Mouse (Mus musculus) layer of hippocampus, adult 2 months (tissue): Measurements from ENCODE around the gene Dvl2. TPM values are rescaled to one million over a fixed set of nuclear protein-coding genes. Genes with fewer than 3 reads are reported as not detected.

Experiments
- DNase-seq, 2 experiments: peaks; one replicate each; pipeline ENCODE4 v3.0.0; 2022; ENCODE audit warnings: low spot score in 2 of 2
- H3K27ac ChIP-seq: fragments of 200-600 bp; 2 replicates; pipeline ENCODE4 v1.8.1; 2022
- H3K4me3 ChIP-seq: fragments of 200-600 bp; 2 replicates; pipeline ENCODE4 v1.8.1; 2022; ENCODE audit warnings: mild to moderate bottlenecking
- CTCF ChIP-seq: fragments of 200-600 bp; conservative IDR thresholded peaks from 2 replicates; pipeline ENCODE4 v1.8.1; 2022; ENCODE audit warnings: antibody characterized with exemption, mild to moderate bottlenecking, moderate library complexity
- total RNA-seq, 2 experiments: library from RNA; stranded (reverse); gene quantifications; 2 replicates each; pipeline ENCODE4 v1.2.3; 2021

Gene Dvl2
- total RNA-seq, 2 experiments from 2014 or later = 40.6 to 45.3 TPM

DNA sequence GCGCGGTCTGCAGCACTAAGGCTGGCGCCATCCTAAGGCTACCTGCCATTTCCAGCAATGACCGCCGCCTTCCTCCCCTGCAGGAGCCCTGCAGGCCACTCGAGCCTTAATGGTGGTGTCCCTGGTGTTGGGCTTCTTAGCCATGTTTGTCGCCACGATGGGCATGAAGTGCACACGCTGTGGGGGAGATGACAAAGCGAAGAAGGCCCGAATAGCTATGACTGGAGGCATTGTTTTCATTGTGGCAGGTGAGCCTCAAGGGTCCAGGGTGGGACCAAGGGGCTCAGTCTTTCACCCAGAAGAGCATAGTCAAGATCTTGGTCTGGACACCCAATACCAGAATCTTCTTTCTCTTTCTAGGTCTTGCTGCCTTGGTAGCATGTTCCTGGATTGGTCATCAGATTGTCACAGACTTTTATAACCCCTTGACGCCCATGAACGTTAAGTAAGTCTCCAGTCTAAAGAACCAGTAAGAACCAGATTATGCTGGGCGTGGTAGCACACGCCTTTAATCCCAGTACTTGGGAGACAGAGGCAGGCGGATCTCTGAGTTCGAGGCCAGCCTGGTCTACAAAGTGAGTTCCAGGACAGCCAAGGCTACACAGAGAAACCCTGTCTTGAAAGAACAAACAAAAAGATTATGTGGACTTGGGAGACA is 33.4 kb upstream of the Dvl2 start:
- Histone ChIP-seq H3K4me3 (peak overlapping the region; percentile 7; the same call in 1 of the 2 replicates), H3K27ac (no peak overlapping the region)
- DNase-seq = no peak
- no peak for TF ChIP-seq CTCF

GRCm38 (mm10) chr11:69968793-69969192 is 31.6 kb upstream of the Dvl2 start:
- no peak for DNase-seq
- Histone ChIP-seq H3K4me3 (no peak overlapping the region), H3K27ac (no peak overlapping the region)
- TF ChIP-seq CTCF = no peak

DNA sequence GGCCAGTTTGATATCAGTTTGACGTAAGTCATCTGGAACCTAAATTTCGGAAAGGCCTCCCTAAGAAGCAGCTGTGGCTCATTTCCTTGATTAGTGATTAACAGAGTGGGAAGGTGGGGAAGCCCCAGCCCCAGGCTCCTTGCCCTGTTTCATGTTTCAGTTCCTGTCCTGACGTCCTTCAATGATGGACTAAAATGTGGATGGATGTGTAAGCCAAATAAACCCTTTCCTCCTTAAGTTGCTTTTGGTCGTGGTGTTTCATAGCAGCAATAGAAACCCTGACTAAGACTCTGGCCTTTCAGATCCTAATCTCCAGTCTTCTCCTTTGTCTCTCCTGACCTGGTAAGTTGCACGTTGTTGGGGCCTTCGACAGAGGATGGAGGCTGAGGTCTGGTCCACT is 30.2 kb upstream of the Dvl2 start:
- DNase-seq = no peak
- Histone ChIP-seq H3K27ac (no peak overlapping the region), H3K4me3 (no peak overlapping the region)
- TF ChIP-seq CTCF = no peak

DNA sequence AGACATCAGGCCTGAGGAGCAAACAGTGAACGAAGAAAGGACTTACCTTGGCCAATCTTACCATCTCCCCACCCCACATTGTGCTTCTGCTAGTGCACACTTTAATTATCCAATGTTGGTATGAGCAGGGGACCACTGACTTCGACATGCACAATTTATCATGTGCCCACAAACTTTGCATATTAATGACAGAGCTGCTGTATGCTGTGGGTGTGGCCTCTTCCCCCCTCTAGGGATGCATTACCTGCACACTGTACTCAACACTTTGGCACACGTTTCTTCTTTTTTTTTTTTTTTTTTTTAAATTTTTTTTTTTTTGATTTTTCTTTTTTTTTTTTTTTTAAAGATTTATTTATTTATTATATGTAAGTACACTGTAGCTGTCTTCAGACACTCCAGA is 29.6 kb upstream of the Dvl2 start:
- Histone ChIP-seq H3K27ac (no peak overlapping the region), H3K4me3 (no peak overlapping the region)
- no peak for DNase-seq
- TF ChIP-seq CTCF = no peak

- no peak for TF ChIP-seq CTCF
- no peak overlapping the region for H3K27ac ChIP-seq
- no peak for DNase-seq
- no peak overlapping the region for H3K4me3 ChIP-seq
Observed at GRCm38 (mm10) chr11:69974907-69975306, 25.5 kb upstream of the Dvl2 start.

- no peak for DNase-seq
- no peak overlapping the region for H3K27ac ChIP-seq
- TF ChIP-seq CTCF = no peak
- H3K4me3 ChIP-seq = no peak overlapping the region
Observed at GRCm38 (mm10) chr11:69976271-69976670, 24.1 kb upstream of the Dvl2 start.

DNA sequence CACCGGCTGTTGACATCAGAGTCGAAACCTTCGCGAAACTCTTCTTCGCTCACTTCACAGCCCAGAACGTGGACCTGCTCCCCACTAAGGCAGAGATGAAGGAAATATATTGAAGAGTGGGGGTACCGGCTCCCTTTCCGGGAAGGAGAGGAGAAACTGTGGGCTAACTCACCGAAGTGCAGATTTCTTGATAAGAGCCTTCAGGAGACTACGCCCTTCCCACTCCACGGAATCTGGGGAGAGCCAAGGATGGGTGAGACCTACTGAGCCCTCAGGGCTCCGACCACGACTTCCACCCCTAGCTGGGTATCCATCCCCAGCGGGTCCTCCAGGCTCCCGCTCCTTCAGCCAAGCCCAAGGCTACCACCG is 20.6 kb upstream of the Dvl2 start:
- TF ChIP-seq CTCF = no peak
- Histone ChIP-seq H3K4me3 (peak overlapping the region; percentile 98), H3K27ac (peak overlapping the region; percentile 100)
- DNase-seq = no peak

DNA sequence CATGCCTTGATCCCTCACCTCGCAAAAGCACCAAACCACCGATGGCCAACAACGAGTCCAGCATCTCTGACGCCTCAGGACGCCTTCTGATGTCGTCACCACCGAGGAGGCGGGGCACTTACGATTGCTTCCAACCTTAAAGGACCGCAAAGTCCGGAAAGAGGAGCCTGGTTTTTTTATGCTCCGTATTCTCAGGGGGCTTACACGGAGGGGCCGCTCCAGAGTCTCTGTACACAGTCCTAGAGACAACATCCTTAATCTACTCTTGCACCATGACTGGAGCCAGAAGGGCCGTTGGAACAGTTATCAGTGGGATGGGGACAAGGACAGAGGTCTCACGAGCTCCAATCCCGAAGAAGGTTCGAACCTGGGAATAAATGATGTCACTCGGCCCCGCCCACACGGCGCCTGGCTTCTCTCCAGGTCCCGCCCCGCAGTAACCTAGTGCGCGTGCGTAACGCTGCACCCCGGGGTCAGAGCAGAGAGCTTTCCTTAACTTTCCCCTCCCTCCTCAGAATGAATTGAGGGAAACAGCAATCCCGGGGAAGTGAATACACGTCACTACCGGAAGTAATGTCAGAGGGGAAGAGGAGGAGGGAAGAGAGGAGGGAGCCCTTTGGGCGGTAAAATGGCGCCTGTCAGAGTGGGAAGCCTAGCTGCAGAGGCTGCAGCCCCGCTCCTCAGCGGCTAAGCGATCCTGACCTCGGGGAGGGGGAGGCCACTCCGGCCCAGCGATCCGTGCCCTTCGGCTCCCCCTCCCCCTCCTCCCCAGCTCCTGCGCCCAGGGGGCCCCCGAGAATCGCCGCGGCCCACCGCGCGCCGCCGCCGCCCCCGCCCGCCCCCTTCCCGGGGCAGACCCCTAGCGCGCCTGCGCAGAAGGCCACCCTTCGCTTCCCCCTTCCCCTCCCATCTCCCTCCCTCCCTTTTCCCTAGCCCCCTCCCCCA is 19.9 kb upstream of the Dvl2 start:
- H3K27ac ChIP-seq = peak overlapping the region; percentile 100
- TF ChIP-seq CTCF = no peak
- DNase-seq = peak; percentile 98 to 99
- H3K4me3 ChIP-seq = peak overlapping the region; percentile 98

DNA sequence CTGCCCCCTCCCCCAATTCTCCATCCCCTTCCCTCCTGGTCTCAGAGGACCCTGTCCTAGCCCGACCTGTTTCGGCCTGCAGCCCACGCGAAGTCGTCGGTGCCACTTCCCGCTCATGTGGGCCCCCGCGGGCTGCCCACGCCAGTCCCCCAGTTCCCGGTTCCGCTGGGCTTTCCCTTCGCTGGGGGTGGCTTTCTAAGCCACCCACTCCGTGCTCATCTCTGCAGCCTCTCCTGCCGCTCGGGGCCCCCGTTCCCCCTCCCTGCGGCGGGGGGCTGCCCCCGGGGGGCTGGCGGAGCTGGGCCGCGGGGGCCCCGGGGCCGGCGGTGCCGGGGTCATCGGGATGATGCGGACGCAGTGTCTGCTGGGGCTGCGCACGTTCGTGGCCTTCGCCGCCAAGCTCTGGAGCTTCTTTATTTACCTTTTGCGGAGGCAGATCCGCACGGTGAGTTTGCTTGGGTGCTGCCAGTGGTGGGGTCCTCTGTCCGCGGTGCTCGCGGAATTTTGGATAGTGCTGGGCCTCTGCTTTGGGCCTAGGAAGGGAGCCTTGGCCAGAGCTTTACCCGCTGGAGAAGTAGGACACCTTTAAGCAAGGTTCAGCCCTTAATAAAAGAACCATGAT is 19.1 kb upstream of the Dvl2 start, which contains the start of gene Ctdnep1:
Ctdnep1 (plus strand) TSS at position 16 of the 622 bp plus-strand sequence.
- TF ChIP-seq CTCF = no peak
- Histone ChIP-seq H3K27ac (peak within 1 kb of the TSS; percentile 100), H3K4me3 (peak within 1 kb of the TSS; percentile 98)
- DNase-seq = no peak

GRCm38 (mm10) chr11:69982225-69982624 is 18.2 kb upstream of the Dvl2 start, which contains the start of gene Elp5:
Elp5 (minus strand) TSS chr11:69982517.
- Histone ChIP-seq H3K27ac (peak within 1 kb of the TSS; percentile 100), H3K4me3 (peak within 1 kb of the TSS; percentile 98)
- DNase-seq = no peak
- TF ChIP-seq CTCF = no peak

DNA sequence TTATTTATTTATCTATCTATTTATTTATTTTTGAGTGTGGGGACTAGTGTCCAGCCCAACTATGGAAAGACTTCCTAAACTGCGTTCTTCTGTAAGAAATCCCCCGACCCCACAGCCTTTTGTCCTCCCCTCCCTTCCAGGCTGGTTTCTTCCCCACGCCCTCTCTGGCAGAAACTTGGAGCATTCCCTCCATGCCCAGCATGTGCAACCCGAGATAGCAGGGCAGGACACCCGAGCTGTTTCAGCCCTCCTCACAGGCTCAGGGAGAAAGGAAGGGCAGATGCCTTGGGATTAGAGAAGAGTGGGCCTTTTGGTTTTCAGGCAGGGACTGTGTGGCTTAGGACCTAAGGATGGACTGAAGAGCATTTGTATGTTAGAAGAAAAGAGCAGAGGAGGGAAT is 17.5 kb upstream of the Dvl2 start:
- no peak for DNase-seq
- Histone ChIP-seq H3K27ac (peak overlapping the region; percentile 100; the same call in 1 of the 2 replicates), H3K4me3 (peak overlapping the region; percentile 98; the same call in 1 of the 2 replicates)
- TF ChIP-seq CTCF = no peak

- TF ChIP-seq CTCF = no peak
- no peak for DNase-seq
- H3K4me3 ChIP-seq = no peak overlapping the region
- H3K27ac ChIP-seq = 0 out of 2 replicates have a peak overlapping the region, but pooled peaks have one; percentile 100
Observed at GRCm38 (mm10) chr11:69983377-69983776, 17.0 kb upstream of the Dvl2 start.

GRCm38 (mm10) chr11:69984431-69984830 is 16.0 kb upstream of the Dvl2 start:
- TF ChIP-seq CTCF = no peak
- Histone ChIP-seq H3K27ac (no peak overlapping the region), H3K4me3 (no peak overlapping the region)
- DNase-seq = no peak
